Mouse (Mus musculus) neutrophil, adult 5-6 weeks (primary cell): ENCODE results near the gene Khsrp. TPM values are rescaled to one million over a fixed set of nuclear protein-coding genes. Genes with fewer than 3 reads are reported as not detected.

Source experiments
- ATAC-seq: fragments of 151-379, 151-347 bp; 2 replicates; pipeline ENCODE4 v1.8.0; 2017; ENCODE audit warnings: mild to moderate bottlenecking, moderate TSS enrichment; ENCODE audit not compliant: insufficient number of reproducible peaks, poor library complexity, low FRiP score, severe bottlenecking; ENCODE audit errors: extremely low read depth
- total RNA-seq: library from RNA; stranded (forward); fragments of 200-1000 nt; gene quantifications from 2 replicates; pipeline ENCODE4 v1.2.3, GENCODE M21; 2017

Gene Khsrp
- total RNA-seq, 1 experiment from 2014 or later = 54.5 TPM

- peak; percentile 99 for ATAC-seq
Measured at GRCm38 (mm10) chr17:56990115-56990746, 41.1 kb downstream of the Khsrp start, which contains the start of gene Clpp. Gene Clpp (plus strand): TSS chr17:56990305.

- ATAC-seq = peak; percentile 39
Measured at GRCm38 (mm10) chr17:56989467-56990114, 41.7 kb downstream of the Khsrp start.

GRCm38 (mm10) chr17:56988921-56989430, 42.3 kb downstream of the Khsrp start:
- ATAC-seq = no peak

- no peak for ATAC-seq
Measured at GRCm38 (mm10) chr17:56988441-56988840, 42.9 kb downstream of the Khsrp start.

GRCm38 (mm10) chr17:56986105-56986805, 45.1 kb downstream of the Khsrp start:
- no peak for ATAC-seq

- ATAC-seq = no peak
Measured at GRCm38 (mm10) chr17:56985656-56986055, 45.7 kb downstream of the Khsrp start.

- no peak for ATAC-seq
Measured at GRCm38 (mm10) chr17:56984886-56985285, 46.4 kb downstream of the Khsrp start.

GRCm38 (mm10) chr17:56982013-56982412, 49.3 kb downstream of the Khsrp start, which contains the start of gene Acer1:
Gene Acer1 (minus strand): TSS chr17:56982126.
- ATAC-seq = no peak

GRCm38 (mm10) chr17:56981049-56981448, 50.3 kb downstream of the Khsrp start:
- no peak for ATAC-seq

GRCm38 (mm10) chr17:56979524-56979923, 51.8 kb downstream of the Khsrp start:
- no peak for ATAC-seq

GRCm38 (mm10) chr17:56976531-56977390, 54.6 kb downstream of the Khsrp start:
- no peak for ATAC-seq

- no peak for ATAC-seq
Measured at GRCm38 (mm10) chr17:56975391-56975790, 55.9 kb downstream of the Khsrp start.

- ATAC-seq = no peak
Measured at GRCm38 (mm10) chr17:56974708-56975240, 56.5 kb downstream of the Khsrp start.

- no peak for ATAC-seq
Measured at GRCm38 (mm10) chr17:56973956-56974707, 57.2 kb downstream of the Khsrp start.
